Mouse (Mus musculus): ENCODE measurements around the gene Meis2. TPM values are rescaled to one million over a fixed set of nuclear protein-coding genes. Genes with fewer than 3 reads are reported as not detected.
A peak's percentile ranks its signal among the peaks of the same experiment; 100 is the strongest.

Meis2 gene
- polyA plus RNA-seq, 1 experiment from 2014 or later = 17.1 TPM

DNA sequence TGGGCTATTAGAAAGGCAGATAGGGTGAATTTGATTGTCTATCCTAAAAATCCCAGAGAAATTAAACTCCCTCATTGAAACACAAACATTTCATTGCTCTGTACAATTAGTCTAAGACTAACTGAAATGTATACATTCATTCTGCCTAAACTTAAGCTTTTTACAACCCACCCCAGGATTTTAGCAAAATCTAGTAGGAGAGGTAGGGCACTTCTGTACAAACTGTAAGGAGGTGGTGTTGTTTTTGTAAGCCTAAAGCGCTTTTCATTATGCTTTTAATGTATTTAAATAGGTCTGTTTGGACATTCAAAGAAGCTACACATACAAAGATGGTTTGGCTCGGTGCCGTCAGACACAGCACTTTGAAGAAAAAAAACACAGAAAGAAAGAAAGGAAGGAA is 8.4 kb upstream of the Meis2 start:
- WGBS = 22% methylated on average over 3 of the region's 3 CpGs
- ATAC-seq (ENCODE audit: insufficient number of reproducible peaks, low FRiP score, low TSS enrichment, low read depth) = no peak
- Histone ChIP-seq H3K9me3 (no peaks in the 10 kb centered on the region), H3K9ac (no peak overlapping the region), H3K4me3 (no peak overlapping the region), H3K4me2 (no peak overlapping the region), H3K4me1 (peaks cover 16% of the 10 kb centered on the region), H3K27ac (no peak overlapping the region), H3K36me3 (no peaks in the 10 kb centered on the region), H3K27me3 (peaks cover 88% of the 10 kb centered on the region)

DNA sequence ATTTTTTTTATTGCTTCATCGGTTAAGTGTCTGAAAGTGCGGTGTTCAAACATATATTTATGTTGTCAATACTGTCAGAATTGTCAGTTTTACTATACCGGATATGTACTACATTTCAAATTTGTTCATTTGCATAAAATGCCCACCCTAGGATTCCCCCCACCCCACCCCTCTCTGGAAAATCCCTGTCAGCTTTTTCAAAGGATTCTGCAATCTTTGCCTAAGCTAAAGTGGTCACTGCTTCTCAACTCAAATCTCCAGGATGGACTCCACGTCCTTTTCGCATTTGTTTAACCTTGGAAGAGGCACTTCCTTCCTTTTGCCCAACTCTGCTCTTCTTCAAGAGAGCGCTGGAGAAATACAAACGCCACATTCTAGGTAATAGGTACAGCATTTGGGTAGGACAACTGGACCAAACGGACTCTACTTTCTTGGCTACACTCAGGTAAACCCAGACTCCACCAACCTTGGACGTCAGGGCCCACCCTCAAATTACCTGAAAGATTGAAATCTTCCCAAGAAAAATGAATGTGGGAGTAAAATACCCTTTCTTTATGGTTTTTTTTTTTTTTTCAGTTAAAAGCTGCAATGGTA is 7.8 kb upstream of the Meis2 start:
- ATAC-seq (ENCODE audit: insufficient number of reproducible peaks, low FRiP score, low TSS enrichment, low read depth) = no peak
- WGBS = 26% methylated on average over 9 of the region's 9 CpGs
- Histone ChIP-seq H3K4me2 (no peak overlapping the region), H3K4me3 (no peak overlapping the region), H3K4me1 (peaks cover 16% of the 10 kb centered on the region), H3K27me3 (peaks cover 91% of the 10 kb centered on the region), H3K9me3 (no peaks in the 10 kb centered on the region), H3K36me3 (no peaks in the 10 kb centered on the region), H3K9ac (no peak overlapping the region), H3K27ac (no peak overlapping the region)

DNA sequence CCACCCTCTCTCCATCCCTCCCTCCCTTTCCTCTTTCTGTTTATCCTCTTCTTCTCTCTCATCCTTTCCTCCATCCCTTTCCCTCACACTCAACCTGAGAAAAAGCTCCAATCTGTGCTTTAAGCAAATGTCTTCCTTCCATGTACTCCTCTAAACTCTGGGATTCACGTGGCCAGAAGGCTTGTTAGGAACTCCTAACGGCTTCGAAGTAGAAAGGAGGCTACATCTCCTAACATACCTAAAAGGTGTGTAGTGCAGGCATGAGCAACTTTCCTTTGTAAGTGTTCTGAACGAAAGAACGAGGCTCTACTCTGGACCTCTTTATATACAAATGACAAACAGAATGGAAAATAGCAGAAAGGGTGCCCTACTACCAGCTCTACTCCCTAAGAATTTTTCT is 7.1 kb upstream of the Meis2 start:
- peak overlapping the region; percentile 45; the same call in 1 of the 2 replicates for H3K4me2 ChIP-seq
- no peaks in the 10 kb centered on the region for H3K36me3 ChIP-seq
- no peak for ATAC-seq (ENCODE audit: insufficient number of reproducible peaks, low FRiP score, low TSS enrichment, low read depth)
- H3K4me1 ChIP-seq = peaks cover 18% of the 10 kb centered on the region
- H3K27ac ChIP-seq = no peak overlapping the region
- H3K4me3 ChIP-seq = no peak overlapping the region
- 12% methylated on average over 5 of the region's 5 CpGs for WGBS
- H3K27me3 ChIP-seq = peaks cover 91% of the 10 kb centered on the region
- H3K9me3 ChIP-seq = no peaks in the 10 kb centered on the region
- H3K9ac ChIP-seq = no peak overlapping the region

DNA sequence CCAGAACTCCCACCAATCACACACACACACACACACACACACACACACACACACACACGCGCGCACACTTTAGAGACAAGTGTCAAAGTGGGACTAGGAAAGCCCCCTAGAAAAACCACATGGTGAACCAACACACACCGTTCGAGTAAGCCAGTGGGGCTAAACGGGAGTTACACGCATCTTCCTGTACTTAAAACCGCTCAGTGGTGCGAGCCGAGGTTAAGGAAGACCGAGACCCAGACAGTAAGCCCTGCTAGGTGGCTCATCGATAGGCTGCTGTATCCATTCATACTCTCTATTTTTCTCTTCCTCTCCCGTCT is 6.6 kb upstream of the Meis2 start:
- Histone ChIP-seq H3K27ac (no peak overlapping the region), H3K4me3 (no peak overlapping the region), H3K9ac (no peak overlapping the region), H3K4me1 (peaks cover 19% of the 10 kb centered on the region), H3K27me3 (peaks cover 89% of the 10 kb centered on the region), H3K4me2 (peak overlapping the region; percentile 45), H3K36me3 (no peaks in the 10 kb centered on the region), H3K9me3 (no peaks in the 10 kb centered on the region)
- WGBS = 6% methylated on average over 13 of the region's 13 CpGs
- ATAC-seq (ENCODE audit: insufficient number of reproducible peaks, low FRiP score, low TSS enrichment, low read depth) = no peak

DNA sequence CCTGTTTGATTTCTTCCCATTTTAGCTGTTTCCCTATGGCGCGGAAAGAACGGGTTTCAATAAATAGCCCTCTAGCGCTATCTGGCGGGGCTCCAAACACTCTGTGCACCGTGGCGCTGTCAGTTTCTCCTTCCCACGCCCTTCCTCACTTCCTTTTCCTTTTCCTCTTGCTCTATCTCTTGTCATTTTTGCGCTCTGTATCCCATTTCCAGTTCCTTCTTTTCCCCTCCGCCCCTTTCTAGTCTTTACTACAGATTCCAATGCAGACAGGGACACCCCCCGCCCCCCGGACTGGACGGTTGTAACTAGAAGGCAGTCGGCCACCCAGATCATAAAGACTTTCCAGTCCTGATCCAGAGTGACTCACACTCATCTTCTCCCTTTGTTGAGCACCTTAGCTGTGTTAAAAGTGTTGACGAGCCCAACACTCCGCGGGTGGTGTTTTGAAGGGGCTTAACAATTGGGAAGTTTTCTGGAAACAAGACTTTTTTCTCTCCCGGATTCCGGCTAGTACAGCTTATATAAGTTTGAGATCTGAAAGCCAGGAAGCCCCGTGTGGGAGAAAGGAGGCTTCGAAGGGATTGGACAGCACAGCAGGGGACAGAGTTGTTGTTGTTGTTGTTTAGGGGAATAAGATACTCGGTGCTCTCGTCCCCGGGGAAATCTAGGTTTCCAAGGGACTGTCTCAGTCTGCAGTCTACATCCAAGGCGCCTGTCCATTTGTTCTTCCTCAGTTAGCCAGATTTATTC is 6.1 kb upstream of the Meis2 start:
- no peaks in the 10 kb centered on the region for H3K9me3 ChIP-seq
- peaks cover 88% of the 10 kb centered on the region for H3K27me3 ChIP-seq
- no peak for ATAC-seq (ENCODE audit: insufficient number of reproducible peaks, low FRiP score, low TSS enrichment, low read depth)
- H3K36me3 ChIP-seq = no peaks in the 10 kb centered on the region
- WGBS = 2% methylated on average over 25 of the region's 25 CpGs
- H3K4me2 ChIP-seq = peak overlapping the region; percentile 45
- no peak overlapping the region for H3K27ac ChIP-seq
- peaks cover 24% of the 10 kb centered on the region for H3K4me1 ChIP-seq
- H3K9ac ChIP-seq = no peak overlapping the region
- H3K4me3 ChIP-seq = peak overlapping the region; percentile 28

- no peaks in the 10 kb centered on the region for H3K36me3 ChIP-seq
- WGBS = 12% methylated on average over 10 of the region's 10 CpGs
- no peaks in the 10 kb centered on the region for H3K9me3 ChIP-seq
- peaks cover 29% of the 10 kb centered on the region for H3K4me1 ChIP-seq
- no peak overlapping the region for H3K4me2 ChIP-seq
- no peak overlapping the region for H3K27ac ChIP-seq
- ATAC-seq (ENCODE audit: insufficient number of reproducible peaks, low FRiP score, low TSS enrichment, low read depth) = no peak
- peaks cover 87% of the 10 kb centered on the region for H3K27me3 ChIP-seq
- no peak overlapping the region for H3K9ac ChIP-seq
- H3K4me3 ChIP-seq = peak overlapping the region; percentile 28; the same call in 1 of the 2 replicates
Observed at GRCm38 (mm10) chr2:116070614-116071425, 5.2 kb upstream of the Meis2 start.

GRCm38 (mm10) chr2:116069451-116070225 is 4.0 kb upstream of the Meis2 start:
- Histone ChIP-seq H3K4me2 (no peak overlapping the region), H3K4me1 (peaks cover 30% of the 10 kb centered on the region), H3K27ac (no peak overlapping the region), H3K36me3 (no peaks in the 10 kb centered on the region), H3K9ac (no peak overlapping the region), H3K4me3 (peak overlapping the region; percentile 13; the same call in 1 of the 2 replicates), H3K27me3 (peaks cover 77% of the 10 kb centered on the region), H3K9me3 (no peaks in the 10 kb centered on the region)
- WGBS = 16% methylated on average over 8 of the region's 8 CpGs
- no peak for ATAC-seq (ENCODE audit: insufficient number of reproducible peaks, low FRiP score, low TSS enrichment, low read depth)

DNA sequence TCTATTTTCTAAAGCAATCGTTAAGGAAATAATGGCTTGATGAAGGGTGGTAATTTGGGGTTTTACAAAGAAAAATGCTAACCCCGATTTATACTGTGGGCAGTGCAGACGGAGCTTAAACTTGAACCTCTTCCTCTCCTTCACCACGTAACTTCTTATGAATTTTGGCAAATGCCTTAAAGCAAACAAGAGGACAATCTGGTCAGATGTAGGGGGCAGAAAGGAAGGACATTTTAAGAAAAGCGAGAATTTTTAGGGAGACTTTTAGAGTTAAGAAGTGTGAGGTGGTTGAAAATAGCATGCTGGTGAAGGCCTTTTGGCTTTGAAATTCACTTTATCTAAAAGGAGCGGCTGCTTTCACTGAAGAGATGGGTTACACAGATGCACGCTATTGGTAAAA is 3.3 kb upstream of the Meis2 start:
- H3K27me3 ChIP-seq = peaks cover 73% of the 10 kb centered on the region
- WGBS = 24% methylated on average over 7 of the region's 7 CpGs
- H3K4me3 ChIP-seq = peak overlapping the region; percentile 13
- H3K4me1 ChIP-seq = peaks cover 35% of the 10 kb centered on the region
- H3K9ac ChIP-seq = no peak overlapping the region
- no peak for ATAC-seq (ENCODE audit: insufficient number of reproducible peaks, low FRiP score, low TSS enrichment, low read depth)
- H3K4me2 ChIP-seq = no peak overlapping the region
- H3K27ac ChIP-seq = no peak overlapping the region
- no peaks in the 10 kb centered on the region for H3K36me3 ChIP-seq
- no peaks in the 10 kb centered on the region for H3K9me3 ChIP-seq

DNA sequence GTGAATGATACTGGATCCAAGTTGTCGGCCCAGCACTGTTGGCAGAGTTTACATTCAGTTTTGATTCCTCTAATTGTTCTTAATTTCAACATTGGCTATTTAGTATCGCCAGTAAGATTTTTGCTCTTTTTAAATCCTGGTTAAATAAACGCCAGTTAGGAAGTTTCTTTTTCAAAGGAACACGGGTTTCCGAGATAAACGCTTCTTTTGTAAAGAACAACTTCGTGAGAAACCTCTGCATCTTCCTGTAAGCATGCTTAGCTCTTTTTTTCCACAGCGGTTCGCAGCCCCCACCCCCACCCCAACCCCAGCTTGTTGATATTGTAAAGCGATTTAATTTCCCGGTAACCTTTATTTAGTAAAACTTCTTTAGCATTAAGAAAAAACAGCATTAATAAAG is 2.8 kb upstream of the Meis2 start:
- Histone ChIP-seq H3K27me3 (peaks cover 68% of the 10 kb centered on the region), H3K4me2 (peak overlapping the region; percentile 82; the same call in 1 of the 2 replicates), H3K4me3 (peak overlapping the region; percentile 48; the same call in 1 of the 2 replicates), H3K9me3 (no peaks in the 10 kb centered on the region), H3K4me1 (peaks cover 39% of the 10 kb centered on the region), H3K9ac (no peak overlapping the region), H3K27ac (no peak overlapping the region), H3K36me3 (no peaks in the 10 kb centered on the region)
- ATAC-seq (ENCODE audit: insufficient number of reproducible peaks, low FRiP score, low TSS enrichment, low read depth) = no peak
- 11% methylated on average over 11 of the region's 11 CpGs for WGBS

GRCm38 (mm10) chr2:116067711-116068110 is 2.1 kb upstream of the Meis2 start:
- H3K9me3 ChIP-seq = no peaks in the 10 kb centered on the region
- peaks cover 67% of the 10 kb centered on the region for H3K27me3 ChIP-seq
- peak overlapping the region; percentile 27; the same call in 1 of the 2 replicates for H3K27ac ChIP-seq
- 3% methylated on average over 15 of the region's 15 CpGs for WGBS
- H3K36me3 ChIP-seq = no peaks in the 10 kb centered on the region
- peak overlapping the region; percentile 82 for H3K4me2 ChIP-seq
- peaks cover 45% of the 10 kb centered on the region for H3K4me1 ChIP-seq
- peak overlapping the region; percentile 48 for H3K4me3 ChIP-seq
- ATAC-seq (ENCODE audit: insufficient number of reproducible peaks, low FRiP score, low TSS enrichment, low read depth) = no peak
- no peak overlapping the region for H3K9ac ChIP-seq

GRCm38 (mm10) chr2:116067065-116067497 is 1.4 kb upstream of the Meis2 start:
- H3K4me3 ChIP-seq = peak overlapping the region; percentile 48
- 0 out of 2 replicates have a peak overlapping the region, but pooled peaks have one; percentile 23 for H3K9ac ChIP-seq
- ATAC-seq (ENCODE audit: insufficient number of reproducible peaks, low FRiP score, low TSS enrichment, low read depth) = no peak
- H3K9me3 ChIP-seq = no peaks in the 10 kb centered on the region
- H3K27ac ChIP-seq = peak overlapping the region; percentile 85
- under 1% methylated on average over 27 of the region's 27 CpGs for WGBS
- H3K4me1 ChIP-seq = peaks cover 51% of the 10 kb centered on the region
- H3K36me3 ChIP-seq = no peaks in the 10 kb centered on the region
- peaks cover 61% of the 10 kb centered on the region for H3K27me3 ChIP-seq
- peak overlapping the region; percentile 82 for H3K4me2 ChIP-seq

All from limb, embryonic 15.5 days (tissue).